Mouse (Mus musculus): ENCODE results near the gene Tinagl1.

The Tinagl1 gene

GRCm38 (mm10) chr4:130177536-130177935, 2.6 kb upstream of the Tinagl1 start:
- no peak for DNase-seq (ENCODE audit: low spot score)

DNA sequence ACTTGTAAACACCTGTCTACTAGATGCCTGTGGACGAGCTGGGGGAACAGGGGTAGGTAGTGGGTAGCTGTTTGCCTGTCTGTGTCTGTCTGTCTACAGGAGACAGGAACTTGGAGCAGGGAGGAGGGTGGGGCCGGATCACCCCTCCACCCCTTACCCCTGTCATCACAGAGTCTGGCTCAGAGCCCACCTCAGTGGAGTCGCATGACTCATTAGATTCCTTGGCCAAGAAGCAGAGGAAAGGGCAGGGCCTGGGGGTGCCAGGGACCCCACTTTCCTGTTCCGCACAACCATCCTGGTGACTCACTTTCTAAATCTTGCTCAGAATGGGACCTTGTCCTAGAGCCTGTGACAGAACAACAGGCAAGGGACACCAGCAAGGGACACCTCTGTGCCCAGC, 2.2 kb upstream of the Tinagl1 start:
- no peak for DNase-seq (ENCODE audit: low spot score)

DNA sequence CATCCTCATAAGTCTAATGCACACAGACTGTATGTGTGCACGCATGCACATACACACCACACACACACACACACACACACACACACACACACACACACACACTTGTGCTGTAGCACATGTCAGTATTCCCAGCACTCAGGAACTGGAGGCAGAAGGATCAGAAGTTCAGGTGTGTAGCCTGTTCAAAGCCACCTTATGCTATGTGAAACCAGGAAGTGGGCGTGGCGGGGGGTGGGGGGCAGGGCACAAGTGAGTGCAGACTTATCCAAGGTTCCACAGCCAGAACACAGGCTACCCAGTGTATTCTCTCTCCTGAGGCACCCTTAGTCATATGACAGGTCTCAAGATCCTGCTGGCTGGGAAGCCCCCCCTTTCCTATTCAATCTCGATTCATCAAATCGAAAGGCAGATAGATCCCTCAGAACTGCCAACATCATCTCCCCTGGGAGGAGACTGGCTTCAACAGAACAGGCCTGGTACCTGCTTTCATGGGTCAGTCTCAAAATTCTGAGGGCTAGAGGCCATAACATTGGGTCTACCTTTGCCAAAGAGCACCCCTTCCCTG, 1.3 kb upstream of the Tinagl1 start:
- no peak for DNase-seq (ENCODE audit: low spot score)

DNA sequence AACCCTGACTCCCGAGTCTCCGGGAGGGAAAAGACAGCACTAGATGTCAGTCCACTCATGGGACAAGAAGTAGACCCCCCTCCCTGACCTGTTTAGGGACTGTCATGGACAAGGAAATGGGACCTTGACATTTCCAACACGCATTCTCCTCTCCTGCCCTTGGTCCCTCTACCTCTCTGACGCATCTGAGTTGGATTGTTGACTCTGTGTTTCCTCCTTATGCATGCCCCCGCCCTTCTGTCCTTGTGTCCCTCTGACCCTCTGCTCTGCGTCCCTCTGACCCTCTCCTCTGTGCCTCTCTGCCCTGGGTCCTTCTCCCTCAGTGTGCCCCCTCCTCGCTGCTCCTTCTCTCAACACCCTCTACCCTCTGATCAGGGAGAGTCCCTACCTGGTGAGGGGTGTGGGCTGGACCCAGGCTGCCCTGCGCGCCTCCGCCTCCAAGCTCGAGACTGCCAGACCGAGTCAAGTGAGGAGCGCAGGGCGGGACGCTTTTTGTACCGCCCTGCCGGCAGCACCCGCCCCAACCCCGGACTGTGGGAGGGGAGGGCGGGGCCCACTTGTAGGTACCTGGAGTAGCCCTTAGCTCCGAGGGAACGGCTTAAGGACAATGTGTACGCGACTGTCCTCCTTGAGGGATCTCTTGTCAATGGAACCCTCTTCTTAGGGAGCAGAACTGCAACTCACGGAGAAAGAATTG, 439 bp downstream of the Tinagl1 start:
- DNase-seq (ENCODE audit: low spot score), result no peak

GRCm38 (mm10) chr4:130173911-130174311, 1.0 kb downstream of the Tinagl1 start:
- DNase-seq (ENCODE audit: low spot score), result no peak

DNA sequence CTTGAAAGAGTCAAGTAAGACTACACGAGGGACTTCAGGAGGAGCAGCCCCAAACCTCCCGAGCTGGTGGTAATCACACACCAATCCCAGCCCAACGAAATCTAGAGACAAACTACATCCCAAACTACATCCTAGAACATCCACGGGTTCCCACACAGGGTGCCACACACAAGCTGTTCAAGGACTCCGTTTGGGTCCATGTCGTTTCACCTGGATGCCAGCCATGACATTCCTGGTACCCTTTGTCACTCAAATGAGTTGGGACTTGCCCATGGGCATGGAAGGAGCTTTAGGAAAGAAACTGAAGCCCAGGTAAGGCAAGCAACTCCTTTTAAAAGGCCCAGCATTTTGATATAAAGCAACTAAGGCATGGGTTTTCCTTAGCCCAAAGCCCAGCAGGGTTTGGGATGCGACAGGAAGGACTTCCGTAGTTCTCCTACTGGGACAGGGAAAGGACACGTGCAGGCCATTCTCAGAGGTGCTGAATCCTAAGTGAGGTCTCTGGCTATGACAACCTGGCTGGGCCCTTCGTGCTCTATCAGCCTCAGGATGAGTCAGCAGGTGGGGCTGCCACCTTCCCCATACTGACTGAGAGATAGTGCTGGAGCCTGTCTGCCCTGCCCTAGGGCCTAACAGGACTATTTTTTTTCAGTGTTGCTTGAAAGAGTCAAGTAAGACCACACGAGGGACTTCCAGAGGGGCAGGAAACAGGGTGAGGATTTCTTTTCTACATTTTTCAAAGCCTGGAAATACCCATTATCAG, 1.7 kb downstream of the Tinagl1 start:
- no peak for DNase-seq (ENCODE audit: low spot score)

- DNase-seq (ENCODE audit: low spot score), result no peak
Observed at GRCm38 (mm10) chr4:130171951-130172765, 2.8 kb downstream of the Tinagl1 start.

GRCm38 (mm10) chr4:130170362-130170761, 4.6 kb downstream of the Tinagl1 start:
- DNase-seq (ENCODE audit: low spot score), result no peak

DNA sequence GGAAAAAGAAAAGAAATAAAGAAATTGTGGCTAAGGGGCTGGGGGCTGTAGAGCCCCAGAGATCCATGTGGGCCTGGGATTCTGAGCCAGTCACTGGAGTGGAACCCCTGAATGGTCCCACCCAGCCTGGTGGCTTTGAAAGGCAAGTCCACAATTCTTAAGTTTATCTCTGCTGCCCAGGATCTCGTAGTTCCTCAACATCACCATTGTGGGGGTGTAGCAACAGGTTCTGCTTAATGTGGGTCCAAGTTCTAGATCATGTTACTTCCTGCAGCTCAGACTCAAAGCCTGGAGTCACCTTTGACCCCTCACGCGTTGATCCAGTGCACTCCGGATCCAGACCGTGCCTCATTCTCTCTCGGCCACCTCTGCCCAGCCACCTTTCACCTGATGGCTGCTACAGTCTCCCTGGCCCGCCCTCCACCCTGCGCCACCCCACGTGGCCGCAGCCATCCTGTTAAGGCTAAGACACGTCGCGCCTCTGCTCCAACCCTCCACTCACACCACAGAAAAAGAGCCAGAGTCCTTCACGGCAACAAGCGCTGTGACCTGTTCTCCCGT, 5.4 kb downstream of the Tinagl1 start:
- DNase-seq (ENCODE audit: low spot score), result no peak

- DNase-seq (ENCODE audit: low spot score), result no peak
Observed at GRCm38 (mm10) chr4:130168280-130169183, 6.4 kb downstream of the Tinagl1 start.

DNA sequence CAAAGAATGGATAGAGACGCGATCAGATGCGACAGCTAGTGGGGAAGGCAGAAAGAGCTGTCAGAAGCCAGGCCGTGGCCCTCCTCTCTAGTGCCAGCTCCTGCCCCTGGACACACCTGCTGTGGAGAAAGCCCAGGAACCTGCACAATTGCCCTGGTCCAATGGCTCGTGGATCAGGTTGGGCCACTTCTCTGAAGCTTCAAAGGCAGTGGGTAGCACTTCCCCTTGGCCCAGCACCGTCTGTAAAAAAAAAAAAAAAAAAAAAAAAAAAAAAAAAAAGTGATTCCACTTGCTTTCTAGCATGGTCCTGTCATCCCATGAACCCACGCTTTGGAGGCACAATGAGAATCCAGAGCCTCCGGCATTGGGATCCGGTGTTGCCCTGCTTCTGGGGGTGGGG, 7.1 kb downstream of the Tinagl1 start:
- no peak for DNase-seq (ENCODE audit: low spot score)

- DNase-seq (ENCODE audit: low spot score), result no peak
Observed at GRCm38 (mm10) chr4:130167321-130167720, 7.6 kb downstream of the Tinagl1 start.

DNA sequence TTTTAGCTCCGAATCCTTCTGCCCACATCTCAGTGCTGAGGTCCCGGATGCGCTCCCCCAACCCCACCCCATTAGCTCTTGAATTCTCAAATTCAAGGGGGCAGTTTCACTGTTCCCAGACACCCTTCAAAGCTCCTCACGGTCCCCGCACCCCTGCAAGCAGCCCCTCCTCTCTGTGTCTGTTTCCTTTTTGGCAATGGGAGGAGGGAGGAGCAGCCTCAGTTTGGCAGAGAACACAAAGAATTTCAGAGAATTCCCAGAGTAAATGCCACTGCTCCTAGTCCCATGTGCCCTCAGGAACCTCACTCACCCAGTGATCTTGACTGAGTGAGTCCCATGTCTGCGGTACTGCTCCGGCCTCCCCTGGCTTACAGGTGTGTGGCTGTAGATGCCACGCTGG, 8.3 kb downstream of the Tinagl1 start:
- DNase-seq (ENCODE audit: low spot score), result no peak

GRCm38 (mm10) chr4:130166061-130166460, 8.9 kb downstream of the Tinagl1 start:
- no peak for DNase-seq (ENCODE audit: low spot score)

DNA sequence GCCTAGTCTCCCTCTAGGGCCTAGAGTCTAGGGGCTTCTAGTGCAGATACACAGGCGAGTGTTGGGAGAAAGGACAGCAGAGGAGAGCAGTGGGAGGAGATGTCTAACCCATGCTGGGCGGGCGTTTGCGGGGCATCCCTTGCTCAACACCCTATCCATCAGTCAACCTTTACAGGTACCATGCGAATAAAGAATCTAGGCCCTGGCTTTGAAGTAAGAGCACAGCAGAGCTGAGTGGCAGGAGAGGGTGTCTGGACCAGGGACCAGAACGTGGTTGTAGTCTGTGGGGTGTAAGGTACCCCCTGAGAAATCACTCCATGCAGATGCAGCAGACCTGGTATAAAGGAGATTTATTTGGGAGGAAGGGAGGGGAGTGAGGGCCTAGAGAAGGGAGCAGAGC, 10.8 kb downstream of the Tinagl1 start:
- no peak for DNase-seq (ENCODE audit: low spot score)

- no peak for DNase-seq (ENCODE audit: low spot score)
Observed at GRCm38 (mm10) chr4:130163391-130163861, 11.5 kb downstream of the Tinagl1 start.

DNA sequence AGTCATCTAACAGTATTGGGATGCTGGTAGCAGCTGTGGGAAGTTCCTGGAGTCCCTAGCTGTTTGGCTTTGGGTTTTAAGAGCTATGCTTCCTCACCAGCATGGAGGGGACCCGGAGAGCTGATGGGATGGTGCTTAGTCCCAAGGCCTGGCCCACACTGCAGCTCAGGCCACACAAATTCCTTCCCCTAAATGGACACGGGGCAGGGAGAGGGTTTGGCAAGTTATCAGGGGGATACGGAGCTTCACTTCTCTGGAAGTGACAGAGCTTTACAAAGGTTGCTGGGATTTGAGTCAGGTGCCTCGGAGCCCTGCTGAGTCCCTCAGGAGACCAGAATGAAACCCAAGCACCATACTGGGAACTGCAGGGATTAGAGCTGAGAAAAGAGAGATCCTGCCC, 13.6 kb downstream of the Tinagl1 start:
- no peak for DNase-seq (ENCODE audit: low spot score)

DNA sequence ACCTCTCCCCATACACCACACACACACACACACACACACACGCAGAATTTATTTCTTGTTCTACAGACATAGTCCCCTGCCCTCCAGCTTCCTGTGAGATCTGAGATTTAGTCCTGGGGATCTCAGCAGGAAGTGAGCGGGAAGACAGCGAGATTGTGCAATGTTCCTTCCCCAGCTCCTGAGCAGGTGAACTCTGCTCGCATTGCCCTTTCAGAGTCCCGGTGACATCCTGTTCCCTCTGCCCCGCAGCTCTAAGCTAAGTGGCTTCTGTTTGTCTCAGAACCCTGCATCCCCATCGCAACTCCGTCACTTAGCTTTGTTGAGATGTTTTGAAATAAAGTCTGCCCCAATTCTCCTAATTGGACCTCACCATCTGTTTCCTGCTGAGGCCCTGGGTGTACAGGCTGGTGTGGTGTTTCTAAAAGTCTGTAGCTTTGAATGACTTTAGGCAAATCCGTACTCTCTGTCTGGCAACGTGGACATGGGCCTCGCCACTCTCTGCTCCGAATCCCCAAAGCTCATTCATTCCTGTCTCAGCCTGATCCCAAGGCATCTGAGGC, 18.0 kb downstream of the Tinagl1 start:
- no peak for DNase-seq (ENCODE audit: low spot score)

- DNase-seq (ENCODE audit: low spot score), result no peak
Observed at GRCm38 (mm10) chr4:130154250-130154649, 20.7 kb downstream of the Tinagl1 start.

DNA sequence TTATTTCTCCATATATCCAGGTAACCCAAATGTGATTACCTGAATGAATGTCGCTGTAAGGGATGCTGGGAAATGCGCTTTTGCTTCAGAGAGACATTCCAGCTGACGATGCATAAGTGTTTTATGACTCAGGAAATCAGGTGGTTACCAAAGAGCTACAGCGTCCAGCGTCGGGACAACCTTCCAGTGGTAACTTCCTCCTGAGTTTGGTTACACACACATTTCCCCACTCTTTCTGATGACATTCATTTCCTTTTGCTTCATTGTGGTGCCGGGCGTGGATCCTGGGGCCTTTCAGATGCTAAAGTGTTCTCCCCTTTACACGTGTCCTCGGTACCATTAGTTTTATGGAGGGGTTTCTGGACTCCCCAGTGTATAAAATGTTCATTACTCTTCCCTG, 26.5 kb downstream of the Tinagl1 start:
- no peak for DNase-seq (ENCODE audit: low spot score)

GRCm38 (mm10) chr4:130141786-130142185, 33.1 kb downstream of the Tinagl1 start:
- no peak for DNase-seq (ENCODE audit: low spot score)

Measured in left cerebral cortex, adult 11 months (tissue).